Mouse (Mus musculus) E14TG2a.4 (cell line): Measurements from ENCODE around the gene Ap5m1.

Experiments used
- CTCF ChIP-seq: conservative IDR thresholded peaks from 2 replicates; pipeline ENCODE4 v1.5.1; 2014; ENCODE audit warnings: low read length
- NANOG ChIP-seq: IDR thresholded peaks from 2 replicates; pipeline ENCODE4 v1.6.1; 2014; ENCODE audit warnings: borderline replicate concordance, low read length, mixed read lengths
- POU5F1 ChIP-seq: IDR thresholded peaks from 2 replicates; pipeline ENCODE4 v1.6.1; 2014; ENCODE audit warnings: low read length, borderline replicate concordance

- no peak for TF ChIP-seq CTCF
- no peak for TF ChIP-seq NANOG
- no peak for TF ChIP-seq POU5F1
Measured at GRCm38 (mm10) chr14:49088155-49089048, 22.5 kb downstream of the Ap5m1 start.
